Mouse (Mus musculus) kidney, postnatal 0 days (tissue): ENCODE results near the gene Rprd1b. TPM values are rescaled to one million over a fixed set of nuclear protein-coding genes. Genes with fewer than 3 reads are reported as not detected.

Experiments used
- ATAC-seq: fragments of 200-750 bp; cut with Nextera tagmentation; replicated peaks from 2 replicates; pipeline ENCODE4 v1.8.0; 2017; ENCODE audit warnings: low read depth, moderate number of reproducible peaks, moderate TSS enrichment, moderate library complexity; ENCODE audit not compliant: low FRiP score
- DNase-seq: peaks from one replicate; pipeline ENCODE4 v3.0.0-alpha.2; 2016; ENCODE audit warnings: low spot score
- H3K27ac ChIP-seq: fragments of 300-500 bp; sonication (generic); 2 replicates; pipeline ENCODE4 v1.5.1; 2014; ENCODE audit warnings: mild to moderate bottlenecking
- H3K27me3 ChIP-seq: fragments of 300-500 bp; sonication (generic); 2 replicates; pipeline ENCODE4 v1.6.1; 2014; ENCODE audit warnings: low read length, mixed read lengths; ENCODE audit not compliant: insufficient read depth
- H3K36me3 ChIP-seq: fragments of 300-500 bp; sonication (generic); 2 replicates; pipeline ENCODE4 v1.6.1; 2014; ENCODE audit warnings: low read length, mixed read lengths; ENCODE audit not compliant: insufficient read depth
- H3K4me1 ChIP-seq: fragments of 300-500 bp; sonication (generic); replicated peaks from 2 replicates; pipeline ENCODE4 v1.6.1; 2014; ENCODE audit warnings: antibody characterized with exemption, low read length, mixed read lengths; ENCODE audit not compliant: insufficient read depth
- H3K4me2 ChIP-seq: fragments of 300-500 bp; sonication (generic); 2 replicates; pipeline ENCODE4 v1.6.1; 2014; ENCODE audit warnings: mild to moderate bottlenecking, low read length, moderate library complexity, mixed read lengths
- H3K4me3 ChIP-seq: fragments of 300-500 bp; sonication (generic); replicated peaks from 2 replicates; pipeline ENCODE4 v1.5.1; 2014; ENCODE audit warnings: low read depth, low read length
- H3K9ac ChIP-seq: fragments of 300-500 bp; sonication (generic); 2 replicates; pipeline ENCODE4 v1.6.1; 2014; ENCODE audit warnings: low read depth, low read length
- H3K9me3 ChIP-seq: fragments of 300-500 bp; sonication (generic); replicated peaks from 2 replicates; pipeline ENCODE4 v1.6.1; 2016; ENCODE audit warnings: low read length, inconsistent platforms, mixed read lengths
- CTCF ChIP-seq: IDR thresholded peaks from 2 replicates; pipeline ENCODE4 v1.5.1; 2016; ENCODE audit warnings: antibody characterized with exemption, low read depth, mild to moderate bottlenecking, moderate library complexity
- WGBS: fragments of 180-500 bp; shearing (Covaris S2); extraction: QIAGEN DNeasy Blood & Tissue Kit; methylation state at CpG from one replicate; pipeline ENCODE4 v1.1.7; 2014; 5-methylcytosine and 5-hydroxymethylcytosine counted together
- polyA plus RNA-seq: library from polyadenylated mRNA; unstranded; fragments of >200 nt; fragmentation: Nextera tagmentation; extraction: Ambion mirVana; gene quantifications from 2 replicates; pipeline ENCODE4 v1.2.1, GENCODE M21; 2015

Rprd1b gene
- polyA plus RNA-seq, 1 experiment from 2014 or later, result 29.6 TPM

DNA sequence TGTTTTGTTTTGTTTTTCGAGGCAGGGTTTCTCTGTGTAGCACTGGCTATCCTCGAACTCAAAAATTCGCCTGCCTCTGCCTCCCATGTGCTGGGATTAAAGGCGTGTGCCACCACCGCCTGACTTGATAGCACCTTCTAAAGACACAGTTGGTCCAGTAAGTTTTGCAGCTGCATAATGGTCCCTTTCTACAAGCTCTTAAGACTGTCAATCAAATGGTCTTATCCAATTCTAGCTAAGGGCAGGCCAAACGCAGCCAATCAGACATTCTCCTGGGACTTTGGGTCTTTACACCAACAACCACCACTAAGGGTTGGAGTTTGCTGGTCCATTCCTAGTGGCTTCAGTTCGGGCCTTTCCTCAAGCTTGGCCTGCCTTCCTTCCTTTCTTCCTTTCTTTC is 126.8 kb downstream of the Rprd1b start:
- ATAC-seq, result no peak
- no peak for DNase-seq
- no peak overlapping the region for H3K27ac ChIP-seq
- no peak overlapping the region for H3K9ac ChIP-seq
- no peaks in the 10 kb centered on the region for H3K9me3 ChIP-seq
- H3K4me1 ChIP-seq, result peaks cover 7% of the 10 kb centered on the region
- no peaks in the 10 kb centered on the region for H3K27me3 ChIP-seq
- 88% methylated on average over 7 of the region's 7 CpGs for WGBS
- no peaks in the 10 kb centered on the region for H3K36me3 ChIP-seq
- no peak overlapping the region for H3K4me3 ChIP-seq
- no peak overlapping the region for H3K4me2 ChIP-seq
- TF ChIP-seq CTCF, result no peak

DNA sequence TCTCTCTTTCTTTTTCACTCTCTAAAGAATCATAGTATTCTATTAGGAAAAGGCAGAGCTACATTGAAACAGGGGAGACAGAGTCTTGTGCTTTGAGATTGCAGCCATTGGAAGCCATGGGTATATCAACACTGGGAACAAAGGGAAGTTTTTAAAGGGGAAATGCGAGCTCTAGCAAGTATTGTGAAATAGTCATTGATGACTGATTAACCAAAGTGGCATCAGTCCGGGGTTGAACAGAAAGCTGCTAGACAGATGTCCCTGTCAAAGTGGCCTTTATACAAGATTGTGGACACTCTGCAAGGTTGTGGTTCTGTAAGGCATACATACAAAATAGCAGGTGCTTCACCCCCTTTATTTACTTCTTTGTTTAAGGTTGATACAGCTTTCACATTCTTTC is 127.3 kb downstream of the Rprd1b start:
- H3K9me3 ChIP-seq, result no peaks in the 10 kb centered on the region
- H3K9ac ChIP-seq, result no peak overlapping the region
- H3K4me2 ChIP-seq, result no peak overlapping the region
- no peak for TF ChIP-seq CTCF
- no peaks in the 10 kb centered on the region for H3K36me3 ChIP-seq
- peaks cover 7% of the 10 kb centered on the region for H3K4me1 ChIP-seq
- no peaks in the 10 kb centered on the region for H3K27me3 ChIP-seq
- no peak for DNase-seq
- 54% methylated on average over 2 of the region's 2 CpGs for WGBS
- no peak overlapping the region for H3K27ac ChIP-seq
- no peak for ATAC-seq
- no peak overlapping the region for H3K4me3 ChIP-seq

DNA sequence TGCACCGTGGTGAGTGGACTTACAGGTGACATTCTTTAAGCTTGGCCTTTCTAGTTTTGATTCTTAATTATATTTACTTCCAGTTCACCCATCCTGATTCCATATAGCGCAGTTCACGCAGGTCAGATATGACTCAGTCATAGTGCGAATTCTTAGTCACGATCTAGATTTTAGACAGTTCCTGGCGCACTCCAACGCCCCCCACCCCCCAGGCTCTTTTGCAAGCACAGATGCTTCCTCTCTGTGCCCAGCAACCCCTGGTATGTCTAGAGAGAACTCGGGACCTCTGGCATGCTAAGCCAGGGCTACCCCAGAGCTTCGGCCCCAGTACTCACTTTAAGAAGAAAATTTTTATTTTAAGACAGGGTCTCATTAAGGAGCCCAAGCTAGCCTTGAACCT is 128.2 kb downstream of the Rprd1b start:
- 81% methylated on average over 9 of the region's 9 CpGs for WGBS
- Histone ChIP-seq H3K27ac (no peak overlapping the region), H3K4me3 (no peak overlapping the region), H3K36me3 (no peaks in the 10 kb centered on the region), H3K4me1 (peaks cover 7% of the 10 kb centered on the region), H3K9me3 (no peaks in the 10 kb centered on the region), H3K9ac (no peak overlapping the region), H3K4me2 (no peak overlapping the region), H3K27me3 (no peaks in the 10 kb centered on the region)
- no peak for DNase-seq
- TF ChIP-seq CTCF, result no peak
- ATAC-seq, result no peak

DNA sequence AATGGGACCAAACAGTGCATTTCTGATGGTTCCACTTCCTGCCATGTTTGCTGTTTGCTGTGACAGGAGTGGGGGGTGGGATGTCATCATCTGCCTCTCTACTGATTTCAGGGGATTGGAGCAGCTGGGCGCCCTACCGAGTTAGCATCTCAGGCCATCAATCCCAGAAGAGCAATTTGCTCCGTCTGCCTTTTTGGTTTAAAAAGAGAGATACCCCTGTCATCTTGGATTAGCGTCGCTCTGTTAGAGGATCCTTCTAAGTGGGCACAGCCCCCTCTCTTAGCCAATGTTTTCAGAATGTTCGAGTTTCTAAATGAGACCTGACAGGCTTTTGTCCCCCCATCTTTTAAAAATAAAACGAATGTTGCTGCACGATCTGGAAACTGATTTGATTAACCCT is 129.4 kb downstream of the Rprd1b start:
- Histone ChIP-seq H3K4me1 (peaks cover 7% of the 10 kb centered on the region), H3K4me2 (no peak overlapping the region), H3K4me3 (no peak overlapping the region), H3K36me3 (no peaks in the 10 kb centered on the region), H3K9me3 (no peaks in the 10 kb centered on the region), H3K9ac (no peak overlapping the region), H3K27me3 (no peaks in the 10 kb centered on the region), H3K27ac (no peak overlapping the region)
- TF ChIP-seq CTCF, result no peak
- 76% methylated on average over 8 of the region's 8 CpGs for WGBS
- ATAC-seq (no peak), DNase-seq (no peak)

DNA sequence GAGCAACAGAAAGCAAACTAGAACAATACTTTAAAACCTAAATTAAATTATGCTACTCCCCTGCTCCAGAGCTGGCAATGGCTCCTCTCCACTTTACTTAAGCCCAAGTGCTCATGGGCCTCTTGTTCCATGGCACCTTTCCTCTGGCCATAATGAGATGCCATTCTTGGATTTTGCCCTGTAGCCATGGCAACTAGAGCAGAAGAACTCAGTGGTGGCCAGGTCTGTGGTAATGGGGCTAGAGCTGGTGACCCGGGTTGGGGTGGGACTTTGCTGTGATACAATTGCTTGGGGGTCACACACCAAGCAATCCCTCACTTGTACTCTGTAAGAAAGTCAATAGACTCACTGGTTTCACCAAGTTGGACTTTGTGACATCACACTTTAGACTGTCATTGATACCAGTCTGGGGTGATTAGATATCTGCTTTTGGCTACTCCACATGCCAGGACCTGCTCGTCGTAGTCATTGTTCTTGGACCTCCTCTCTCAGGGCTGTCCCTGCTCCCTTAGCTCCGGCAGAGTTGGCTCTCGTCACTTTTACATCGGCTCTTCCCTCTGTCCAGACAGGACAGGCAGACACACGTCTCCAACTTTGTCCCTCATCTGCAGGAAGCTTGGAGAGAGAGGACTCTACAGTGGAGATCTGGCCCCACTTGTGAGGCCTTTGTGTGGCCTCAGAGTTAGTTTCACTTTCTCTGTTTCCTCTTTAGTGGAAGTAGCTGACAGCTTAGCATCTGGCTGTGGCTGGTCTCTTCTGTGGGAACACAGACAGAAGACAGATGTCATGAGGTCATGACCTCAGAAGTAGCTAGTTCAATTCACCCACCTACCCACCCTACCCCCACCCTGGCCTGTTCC is 131.3 kb downstream of the Rprd1b start:
- TF ChIP-seq CTCF, result no peak
- Histone ChIP-seq H3K9ac (no peak overlapping the region), H3K4me3 (no peak overlapping the region), H3K4me2 (no peak overlapping the region), H3K36me3 (no peaks in the 10 kb centered on the region), H3K27me3 (no peaks in the 10 kb centered on the region), H3K9me3 (no peaks in the 10 kb centered on the region), H3K4me1 (peaks cover 7% of the 10 kb centered on the region), H3K27ac (0 out of 2 replicates have a peak overlapping the region, but pooled peaks have one; percentile 19)
- no peak for ATAC-seq
- WGBS, result 42% methylated on average over 7 of the region's 7 CpGs
- DNase-seq, result peak; percentile 62

DNA sequence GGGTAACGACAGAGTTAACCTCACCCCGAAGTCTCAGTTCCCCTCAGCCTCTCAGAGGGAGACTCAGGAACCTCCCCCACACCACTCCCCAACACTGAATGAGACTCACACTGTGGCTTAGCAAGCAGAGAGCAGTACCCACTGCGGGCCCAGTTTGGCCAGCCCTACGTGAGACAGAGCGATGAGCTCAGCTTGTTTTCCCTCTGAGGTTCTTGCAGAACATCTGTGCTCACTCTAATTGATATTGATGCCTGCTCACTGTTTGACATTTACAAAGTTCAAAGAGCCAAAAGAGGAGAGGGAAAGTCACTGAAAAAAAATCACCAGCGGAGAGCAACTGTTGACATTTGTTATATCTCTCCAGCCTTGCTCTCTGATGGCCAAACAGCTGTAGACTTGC is 133.5 kb downstream of the Rprd1b start:
- H3K4me2 ChIP-seq, result no peak overlapping the region
- no peak overlapping the region for H3K9ac ChIP-seq
- H3K4me1 ChIP-seq, result peaks cover 13% of the 10 kb centered on the region
- WGBS, result 55% methylated on average over 6 of the region's 6 CpGs
- DNase-seq, result no peak
- H3K9me3 ChIP-seq, result no peaks in the 10 kb centered on the region
- no peaks in the 10 kb centered on the region for H3K27me3 ChIP-seq
- H3K4me3 ChIP-seq, result no peak overlapping the region
- no peaks in the 10 kb centered on the region for H3K36me3 ChIP-seq
- ATAC-seq, result no peak
- H3K27ac ChIP-seq, result no peak overlapping the region
- TF ChIP-seq CTCF, result no peak
